Mouse (Mus musculus) splenic B cell, adult 2 months (primary cell): ENCODE results near the gene Rfwd3.
"Not testable (repeated sequence)": the region's sequence is repeated elsewhere in the genome, so short reads cannot be mapped to it uniquely, and the experiment has no call there.

Experiments used
- DNase-seq: peaks from one replicate; pipeline ENCODE4 v3.0.0-alpha.2; 2011; ENCODE audit warnings: low read depth, low spot score
- H3K27me3 ChIP-seq: 2 replicates; pipeline ENCODE4 v1.6.1; 2012; ENCODE audit warnings: mild to moderate bottlenecking, low read length, moderate library complexity, mixed read lengths; ENCODE audit not compliant: control insufficient read depth, poor library complexity, insufficient read depth, severe bottlenecking
- H3K36me3 ChIP-seq: 2 replicates; pipeline ENCODE4 v1.6.1; 2012; ENCODE audit warnings: mild to moderate bottlenecking, low read length, moderate library complexity, mixed read lengths; ENCODE audit not compliant: control insufficient read depth, poor library complexity, insufficient read depth, severe bottlenecking

Rfwd3 gene

DNA sequence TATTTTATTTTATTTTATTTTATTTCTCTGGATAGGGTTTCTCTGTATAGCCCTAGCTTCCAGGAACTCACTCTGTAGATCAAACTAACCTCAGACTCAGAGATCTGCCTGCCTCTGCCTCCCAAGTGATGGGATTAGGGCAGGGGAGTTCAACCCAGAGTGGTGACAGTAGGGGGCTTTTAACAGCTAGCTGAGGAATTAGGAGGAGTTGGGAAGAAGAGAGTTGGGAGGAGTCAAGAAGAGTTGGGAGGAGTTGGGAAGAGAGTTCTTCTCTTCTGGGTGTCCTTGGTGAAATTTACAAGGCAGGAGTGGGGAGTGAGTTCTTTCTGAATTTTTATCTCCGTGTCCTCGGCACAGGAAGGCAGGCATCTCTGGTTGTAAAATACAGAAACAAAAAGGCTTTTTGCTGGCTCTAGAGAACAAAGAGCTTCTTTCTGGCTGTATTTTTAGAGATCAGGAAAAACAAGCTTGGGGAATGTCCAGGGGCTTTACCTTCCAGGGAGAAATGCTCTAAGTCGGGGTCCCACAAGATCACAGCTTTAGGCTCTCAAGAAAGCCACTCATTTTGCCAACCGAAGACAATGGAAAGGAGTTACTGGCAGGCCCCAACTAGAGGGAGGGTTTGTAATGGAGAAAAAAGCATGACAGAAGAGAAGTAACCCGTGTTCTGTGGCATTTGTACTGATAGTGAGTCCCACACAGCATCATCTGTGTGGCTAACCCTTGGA, 3.2 kb upstream of the Rfwd3 start:
- not testable (repeated sequence) for H3K27me3 ChIP-seq, DNase-seq, H3K36me3 ChIP-seq

DNA sequence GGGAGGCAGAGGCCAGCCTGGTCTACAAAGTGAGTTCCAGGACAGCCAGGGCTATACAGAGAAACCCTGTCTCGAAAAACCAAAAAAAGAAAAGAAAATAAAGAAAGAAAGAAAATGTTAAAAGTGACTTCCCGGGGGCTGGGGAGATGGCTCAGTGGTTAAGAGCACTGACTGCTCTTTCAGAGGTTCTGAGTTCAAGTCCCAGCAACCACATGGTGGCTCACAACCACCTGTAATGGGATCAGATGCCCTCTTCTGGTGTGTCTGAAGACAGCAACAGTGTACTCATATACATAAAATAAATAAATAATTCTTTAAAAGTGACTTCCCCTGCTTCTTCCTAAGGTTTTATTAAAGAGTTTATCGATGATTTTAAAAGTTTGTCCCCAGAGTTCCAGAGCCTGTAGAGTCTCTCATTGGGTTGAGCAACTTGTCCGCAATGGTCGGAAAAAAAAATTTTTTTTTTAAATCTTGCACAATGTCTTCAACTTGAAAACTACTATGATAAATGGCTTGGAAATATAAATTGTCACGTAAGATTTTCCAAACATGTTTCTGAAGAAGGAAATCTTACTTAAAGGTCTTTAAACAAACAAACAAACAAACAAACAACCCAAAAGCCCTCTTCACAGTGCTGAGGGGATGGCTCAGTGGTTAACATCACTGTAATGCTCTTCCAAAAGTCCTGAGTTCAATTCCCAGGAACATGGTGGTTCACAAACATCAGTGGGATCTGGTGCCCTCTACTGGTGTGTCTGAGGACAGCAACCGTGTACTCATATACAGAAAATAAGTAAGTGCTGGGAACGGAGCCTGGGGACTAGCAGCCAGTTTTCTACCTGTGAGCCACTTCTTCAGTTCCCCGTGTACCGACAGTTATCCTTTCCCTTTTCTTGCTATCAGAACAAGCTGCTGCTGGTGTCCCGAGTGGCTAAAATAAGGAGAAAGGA, 850 bp upstream of the Rfwd3 start:
- Histone ChIP-seq H3K27me3 (no peaks in the 10 kb centered on the region), H3K36me3 (0 out of 2 replicates have a peak, but pooled peaks cover 2% of the 10 kb centered on the region)
- peak; percentile 38 for DNase-seq

DNA sequence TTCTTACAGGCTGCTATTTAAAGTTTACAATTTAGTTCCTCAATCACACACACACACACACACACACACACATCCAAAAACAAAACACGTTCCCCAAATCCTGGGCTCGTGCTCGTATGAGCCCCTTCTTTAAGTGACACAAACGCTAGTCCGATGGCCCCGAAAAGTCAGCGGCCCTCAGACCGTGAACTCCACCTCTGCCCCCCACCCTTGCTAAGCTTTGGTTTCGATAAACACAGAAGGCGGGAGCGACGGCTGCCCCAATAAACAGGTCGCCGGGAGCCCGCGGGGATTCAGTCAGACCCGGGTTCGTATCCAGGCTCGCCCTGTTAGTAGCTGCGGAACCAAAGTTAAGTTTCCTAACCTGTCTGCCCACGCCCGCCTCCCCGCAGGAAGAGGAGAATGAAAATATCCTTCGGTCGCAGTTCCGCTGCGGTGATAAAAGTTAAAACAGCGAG, 630 bp downstream of the Rfwd3 start:
- H3K27me3 ChIP-seq: no peaks in the 10 kb centered on the region
- peaks cover 5% of the 10 kb centered on the region; the same call in 1 of the 2 replicates for H3K36me3 ChIP-seq
- DNase-seq: peak; percentile 76

DNA sequence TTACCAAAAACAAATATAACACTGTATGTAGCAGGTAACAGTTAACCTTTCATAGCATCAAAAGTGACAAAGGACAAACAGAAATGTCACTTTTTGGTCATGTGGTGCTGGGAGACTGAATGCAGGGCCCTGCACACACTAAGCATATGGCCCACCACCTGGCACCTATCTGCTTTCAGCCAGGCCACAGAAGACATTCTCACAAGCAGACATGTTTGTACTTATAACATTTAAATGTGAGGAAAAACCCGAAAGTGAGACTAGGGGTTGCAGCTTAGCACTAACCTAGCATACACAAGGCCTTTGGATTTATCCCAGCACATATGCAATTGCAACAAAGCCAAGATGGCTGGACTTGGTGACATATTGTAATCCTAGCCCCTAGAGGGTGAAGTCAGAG, 2.0 kb downstream of the Rfwd3 start:
- peaks cover 5% of the 10 kb centered on the region; the same call in 1 of the 2 replicates for H3K36me3 ChIP-seq
- no peak for DNase-seq
- no peaks in the 10 kb centered on the region for H3K27me3 ChIP-seq

DNA sequence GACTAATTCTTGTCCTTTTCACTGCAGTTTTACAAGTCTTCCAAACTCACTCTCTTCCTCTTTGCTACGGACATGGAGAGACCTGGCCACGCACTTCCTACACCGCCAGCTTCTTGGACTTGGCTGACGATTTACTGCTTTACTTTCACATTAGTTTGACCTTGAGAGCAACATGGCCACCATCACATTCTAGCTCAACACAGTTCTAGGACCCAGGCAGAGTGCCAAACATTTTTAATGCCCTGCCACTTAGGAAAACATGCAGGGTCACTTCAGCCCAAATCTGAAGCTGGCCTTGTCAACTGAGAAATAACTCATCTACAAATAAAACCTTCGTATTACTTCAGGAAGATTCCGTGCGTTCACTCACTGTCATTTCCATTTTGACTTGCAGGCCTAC, 8.3 kb downstream of the Rfwd3 start:
- no peak for DNase-seq
- Histone ChIP-seq H3K27me3 (no peaks in the 10 kb centered on the region), H3K36me3 (peaks cover 16% of the 10 kb centered on the region)

DNA sequence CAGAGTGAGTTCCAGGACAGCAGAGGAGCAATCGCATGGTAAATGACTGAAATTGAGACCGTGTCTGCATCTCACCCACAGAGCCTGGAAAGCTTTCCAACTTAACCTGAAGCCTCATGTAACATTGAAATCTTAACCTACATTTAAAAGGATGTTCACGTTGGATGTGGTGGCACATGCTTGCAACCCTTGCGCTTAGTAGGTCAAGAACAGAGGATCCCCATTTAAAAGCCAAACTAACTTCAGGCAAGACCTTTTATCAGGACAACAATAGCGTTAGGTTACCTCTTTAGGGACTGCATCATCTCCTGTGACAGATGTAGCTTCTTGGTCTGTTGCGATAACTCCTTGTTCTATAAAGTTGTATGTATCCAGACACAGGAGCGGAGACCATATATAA, 9.4 kb downstream of the Rfwd3 start:
- no peak for DNase-seq
- H3K27me3 ChIP-seq: no peaks in the 10 kb centered on the region
- H3K36me3 ChIP-seq: peaks cover 16% of the 10 kb centered on the region

DNA sequence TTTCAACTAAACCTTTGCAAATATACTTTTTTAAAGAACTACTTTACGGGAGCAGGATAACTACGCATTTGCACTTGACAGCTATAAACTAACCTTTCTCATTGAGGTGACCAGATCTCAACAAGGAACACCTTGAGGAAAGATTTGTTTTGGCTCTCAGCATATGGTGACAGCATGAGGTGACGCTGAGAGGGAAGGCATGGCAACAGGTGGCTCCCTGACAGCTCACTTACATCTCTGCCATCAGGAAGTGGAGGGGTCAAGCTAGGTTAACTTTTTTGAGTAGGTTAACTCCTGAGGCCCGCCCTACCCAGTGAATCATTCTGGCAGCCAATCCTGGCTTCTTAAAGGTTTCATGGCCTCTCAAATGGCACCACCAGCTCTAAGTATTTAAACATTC, 14.4 kb downstream of the Rfwd3 start:
- DNase-seq: no peak
- Histone ChIP-seq H3K36me3 (peaks cover 18% of the 10 kb centered on the region), H3K27me3 (no peaks in the 10 kb centered on the region)

DNA sequence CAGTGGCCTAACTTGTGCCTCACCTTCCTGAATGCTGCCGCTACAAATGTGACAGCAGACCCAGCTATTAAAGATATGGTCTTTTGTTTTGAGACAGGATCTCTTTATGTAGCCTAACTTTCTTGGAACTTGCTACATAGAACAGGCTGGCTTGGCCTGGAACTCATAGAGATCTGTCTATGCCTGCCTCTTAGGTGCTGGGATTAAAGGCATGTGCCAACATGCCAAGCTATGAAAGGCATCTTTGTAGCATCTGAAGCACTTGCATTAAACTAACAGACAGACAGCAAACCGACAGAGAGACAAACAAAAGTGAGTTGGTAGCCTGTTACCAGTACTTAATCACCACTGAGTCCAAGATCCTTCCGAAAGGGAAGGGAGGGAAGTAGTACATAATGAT, 17.9 kb downstream of the Rfwd3 start:
- Histone ChIP-seq H3K36me3 (peaks cover 17% of the 10 kb centered on the region), H3K27me3 (no peaks in the 10 kb centered on the region)
- DNase-seq: no peak

DNA sequence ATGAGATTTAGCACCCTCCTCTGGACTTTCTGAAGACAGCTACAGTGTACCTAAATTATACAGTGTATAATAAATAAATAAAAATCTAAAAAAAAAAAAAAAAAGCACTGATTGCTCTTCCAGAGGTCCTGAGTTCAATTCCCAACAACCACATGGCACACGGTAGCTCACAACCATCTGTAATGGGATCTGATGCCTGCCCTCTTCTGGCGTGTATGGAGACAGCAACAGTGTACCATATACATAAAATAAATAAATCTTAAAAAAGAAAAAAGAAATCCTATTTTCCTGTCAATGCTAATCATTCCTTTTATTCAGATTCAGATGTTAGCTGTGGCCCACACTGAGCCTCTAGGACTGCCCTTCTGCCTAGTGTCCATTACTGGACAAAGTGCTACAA, 31.7 kb downstream of the Rfwd3 start:
- 0 out of 2 replicates have a peak, but pooled peaks cover 2% of the 10 kb centered on the region for H3K36me3 ChIP-seq
- DNase-seq: no peak
- H3K27me3 ChIP-seq: no peaks in the 10 kb centered on the region

DNA sequence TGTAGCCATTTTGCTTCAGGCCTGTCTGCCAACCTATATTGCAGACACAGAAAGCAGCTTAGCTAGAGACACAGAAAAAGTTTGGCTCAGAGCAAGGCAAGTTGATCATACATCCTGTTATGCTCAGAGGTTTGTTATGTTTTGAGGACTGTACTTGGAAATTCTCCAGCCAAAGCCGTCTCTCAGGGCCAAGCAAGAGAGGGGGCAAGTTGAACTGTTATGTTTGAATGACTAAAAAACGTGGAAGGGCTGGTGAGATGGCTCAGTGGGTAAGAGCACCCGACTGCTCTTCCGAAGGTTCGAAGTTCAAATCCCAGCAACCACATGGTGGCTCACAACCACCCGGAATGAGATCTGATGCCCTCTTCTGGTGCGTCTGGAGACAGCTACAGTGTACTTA, 33.9 kb downstream of the Rfwd3 start:
- H3K27me3 ChIP-seq, DNase-seq, H3K36me3 ChIP-seq: not testable (repeated sequence)

DNA sequence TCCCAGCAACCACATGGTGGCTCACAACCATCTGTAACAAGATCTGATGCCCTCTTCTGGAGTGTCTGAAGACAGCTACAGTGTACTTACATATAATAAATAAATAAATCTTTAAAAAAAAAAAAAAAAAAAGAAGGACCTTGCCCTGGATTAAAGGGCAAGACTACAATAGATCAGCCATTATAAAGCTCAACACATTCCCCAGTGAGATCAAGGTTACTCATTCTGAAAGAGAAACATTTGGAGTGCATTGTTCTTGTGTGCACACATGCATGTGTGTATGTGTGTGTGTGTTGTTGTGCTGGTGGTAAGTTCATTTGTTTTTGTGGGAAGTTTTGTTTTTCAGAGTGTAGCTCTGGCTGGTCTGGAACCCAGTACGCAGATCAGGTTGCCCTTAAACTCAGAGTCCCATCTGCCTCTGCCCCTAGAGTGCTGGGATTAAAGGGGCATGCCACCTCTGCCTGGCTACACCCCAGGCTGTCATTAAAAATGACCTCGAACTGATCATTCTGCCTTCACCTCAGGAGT, 35.3 kb downstream of the Rfwd3 start:
- Histone ChIP-seq H3K36me3 (no peaks in the 10 kb centered on the region), H3K27me3 (no peaks in the 10 kb centered on the region)
- DNase-seq: no peak

DNA sequence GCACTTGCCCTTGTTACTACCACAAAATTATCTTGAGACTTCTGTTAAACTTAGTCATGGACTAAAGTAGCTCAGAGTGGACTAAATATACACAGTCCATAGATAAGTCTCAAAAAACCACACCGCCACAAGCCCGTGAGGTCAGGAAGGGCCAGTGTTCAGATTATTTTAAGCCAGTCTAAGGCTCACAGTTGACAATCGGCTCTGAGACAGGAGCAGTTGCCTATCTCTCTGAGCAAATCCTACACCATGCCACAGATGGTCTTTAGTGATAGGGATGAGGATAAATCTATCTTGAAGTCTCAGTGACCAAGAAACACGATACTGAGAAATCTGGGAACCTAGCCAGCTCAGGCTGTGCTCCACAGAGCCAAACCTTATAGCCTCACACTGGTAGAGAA, 38.0 kb downstream of the Rfwd3 start:
- Histone ChIP-seq H3K27me3 (no peaks in the 10 kb centered on the region), H3K36me3 (no peaks in the 10 kb centered on the region)
- DNase-seq: no peak

DNA sequence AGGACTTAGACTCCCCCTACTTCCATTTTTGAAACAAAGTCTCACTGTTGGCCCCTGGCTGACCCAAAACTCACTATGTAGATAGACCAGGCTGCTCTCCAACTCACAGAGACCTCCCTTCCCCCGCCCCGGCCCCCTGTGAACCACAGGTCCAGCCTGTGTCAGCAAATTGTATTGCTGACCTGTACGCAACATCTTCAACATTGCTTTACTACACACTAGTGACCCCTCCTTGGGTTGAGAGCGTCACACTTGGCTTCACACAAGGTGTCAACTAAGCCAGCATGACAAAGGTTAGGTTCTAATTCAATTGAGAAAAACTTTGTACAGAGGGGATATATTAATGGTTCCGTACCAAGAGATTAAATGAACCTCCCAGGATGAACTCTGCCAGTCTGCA, 39.8 kb downstream of the Rfwd3 start:
- Histone ChIP-seq H3K27me3 (no peaks in the 10 kb centered on the region), H3K36me3 (no peaks in the 10 kb centered on the region)
- no peak for DNase-seq

DNA sequence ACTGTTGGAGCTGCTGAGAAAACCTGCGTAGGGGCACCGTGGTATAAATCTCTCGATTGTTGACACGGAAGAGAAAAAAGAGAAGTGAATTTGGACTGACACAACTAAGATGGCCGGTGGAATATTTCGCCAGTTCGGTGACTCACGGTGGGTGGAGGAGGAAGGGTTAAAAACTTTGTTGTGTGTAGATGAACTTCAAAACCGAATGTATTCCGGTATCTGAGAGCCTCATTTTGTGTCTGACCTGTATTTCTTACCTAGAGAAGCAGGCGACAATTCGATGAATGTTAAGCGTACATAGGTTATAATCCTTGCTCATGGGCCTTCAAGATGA, 40.6 kb downstream of the Rfwd3 start:
- Histone ChIP-seq H3K27me3 (no peaks in the 10 kb centered on the region), H3K36me3 (no peaks in the 10 kb centered on the region)
- no peak for DNase-seq
